Mouse (Mus musculus): Measurements from ENCODE around the gene Zxdc. TPM values are rescaled to one million over a fixed set of nuclear protein-coding genes. Genes with fewer than 3 reads are reported as not detected.

Zxdc gene
- polyA plus RNA-seq, 1 experiment from 2014 or later, result 6.5 TPM

GRCm38 (mm10) chr6:90435195-90435618 is 65.9 kb downstream of the Zxdc start:
- no peaks in the 10 kb centered on the region for H3K4me1 ChIP-seq
- H3K27ac ChIP-seq, result no peak overlapping the region
- no peaks in the 10 kb centered on the region for H3K27me3 ChIP-seq
- H3K4me2 ChIP-seq (replicated peaks), result no peak overlapping the region
- ATAC-seq (ENCODE audit: low FRiP score, low read depth), result peak; percentile 57; the same call in 1 of the 2 replicates
- no peaks in the 10 kb centered on the region for H3K36me3 ChIP-seq
- peaks cover 5% of the 10 kb centered on the region; the same call in 1 of the 2 replicates for H3K9me3 ChIP-seq
- H3K9ac ChIP-seq, result no peak overlapping the region
- H3K4me3 ChIP-seq, result no peak overlapping the region
- WGBS, result 18% methylated on average over 11 of the region's 11 CpGs

GRCm38 (mm10) chr6:90436192-90436907 is 67.1 kb downstream of the Zxdc start:
- Histone ChIP-seq H3K9ac (no peak overlapping the region), H3K9me3 (peaks cover 5% of the 10 kb centered on the region; the same call in 1 of the 2 replicates), H3K4me3 (no peak overlapping the region), H3K4me1 (no peaks in the 10 kb centered on the region), H3K27me3 (no peaks in the 10 kb centered on the region), H3K4me2 (replicated peaks) (no peak overlapping the region), H3K36me3 (no peaks in the 10 kb centered on the region), H3K27ac (no peak overlapping the region)
- ATAC-seq (ENCODE audit: low FRiP score, low read depth), result no peak
- 85% methylated on average over 10 of the region's 10 CpGs for WGBS

- Histone ChIP-seq H3K9me3 (peaks cover 5% of the 10 kb centered on the region; the same call in 1 of the 2 replicates), H3K27ac (no peak overlapping the region), H3K4me1 (no peaks in the 10 kb centered on the region), H3K4me3 (no peak overlapping the region), H3K9ac (no peak overlapping the region), H3K36me3 (no peaks in the 10 kb centered on the region), H3K27me3 (no peaks in the 10 kb centered on the region), H3K4me2 (replicated peaks) (no peak overlapping the region)
- WGBS, result 88% methylated on average over 3 of the region's 3 CpGs
- no peak for ATAC-seq (ENCODE audit: low FRiP score, low read depth)
These were observed 67.7 kb downstream of the Zxdc start for GRCm38 (mm10) chr6:90437041-90437440.

- H3K36me3 ChIP-seq, result no peaks in the 10 kb centered on the region
- H3K9ac ChIP-seq, result no peak overlapping the region
- no peak overlapping the region for H3K4me2 ChIP-seq (replicated peaks)
- H3K27me3 ChIP-seq, result no peaks in the 10 kb centered on the region
- H3K27ac ChIP-seq, result no peak overlapping the region
- no peak for ATAC-seq (ENCODE audit: low FRiP score, low read depth)
- no peaks in the 10 kb centered on the region for H3K4me1 ChIP-seq
- no peak overlapping the region for H3K4me3 ChIP-seq
- 54% methylated on average over 4 of the region's 4 CpGs for WGBS
- no peaks in the 10 kb centered on the region for H3K9me3 ChIP-seq
These were observed 77.6 kb downstream of the Zxdc start for GRCm38 (mm10) chr6:90446883-90447282.

DNA sequence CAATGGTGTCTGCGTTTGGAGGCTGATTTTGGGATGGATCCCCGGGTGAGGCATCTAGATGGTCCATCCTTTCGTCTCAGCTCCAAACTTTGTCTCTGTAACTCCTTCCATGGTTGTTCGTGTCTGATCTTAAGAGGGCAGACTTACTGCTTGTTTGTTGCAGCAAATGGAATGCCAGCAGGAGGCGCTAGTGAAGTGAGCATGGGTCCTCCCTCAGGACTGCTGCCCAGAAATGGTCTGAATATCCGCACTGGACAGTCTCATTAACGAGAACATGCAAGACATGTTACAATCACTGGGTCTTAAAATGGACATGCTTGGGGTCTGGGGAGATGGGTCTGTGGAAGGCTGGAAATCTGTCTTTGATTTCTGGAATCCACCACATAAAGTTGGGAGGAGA is 80.9 kb downstream of the Zxdc start:
- Histone ChIP-seq H3K4me1 (no peaks in the 10 kb centered on the region), H3K9ac (no peak overlapping the region), H3K9me3 (no peaks in the 10 kb centered on the region), H3K27me3 (no peaks in the 10 kb centered on the region), H3K4me2 (replicated peaks) (no peak overlapping the region), H3K36me3 (no peaks in the 10 kb centered on the region), H3K4me3 (no peak overlapping the region), H3K27ac (no peak overlapping the region)
- no peak for ATAC-seq (ENCODE audit: low FRiP score, low read depth)
- 28% methylated on average over 7 of the region's 7 CpGs for WGBS

GRCm38 (mm10) chr6:90450697-90451096 is 81.4 kb downstream of the Zxdc start:
- 74% methylated on average over 5 of the region's 5 CpGs for WGBS
- no peak overlapping the region for H3K27ac ChIP-seq

GRCm38 (mm10) chr6:90451512-90451911 is 82.2 kb downstream of the Zxdc start:
- ATAC-seq (ENCODE audit: low FRiP score, low read depth), result no peak
- Histone ChIP-seq H3K4me3 (no peak overlapping the region), H3K4me2 (replicated peaks) (no peak overlapping the region), H3K27ac (no peak overlapping the region), H3K4me1 (no peaks in the 10 kb centered on the region), H3K27me3 (no peaks in the 10 kb centered on the region), H3K9ac (no peak overlapping the region), H3K9me3 (no peaks in the 10 kb centered on the region), H3K36me3 (no peaks in the 10 kb centered on the region)
- WGBS, result 87% methylated on average over 5 of the region's 5 CpGs

More at GRCm38 (mm10) chr6:90450697-90451096, 81.4 kb downstream of the Zxdc start:
- Histone ChIP-seq H3K9ac (no peak overlapping the region), H3K4me2 (replicated peaks) (no peak overlapping the region), H3K36me3 (no peaks in the 10 kb centered on the region), H3K9me3 (no peaks in the 10 kb centered on the region), H3K27me3 (no peaks in the 10 kb centered on the region), H3K4me3 (no peak overlapping the region), H3K4me1 (no peaks in the 10 kb centered on the region)
- no peak for ATAC-seq (ENCODE audit: low FRiP score, low read depth)

DNA sequence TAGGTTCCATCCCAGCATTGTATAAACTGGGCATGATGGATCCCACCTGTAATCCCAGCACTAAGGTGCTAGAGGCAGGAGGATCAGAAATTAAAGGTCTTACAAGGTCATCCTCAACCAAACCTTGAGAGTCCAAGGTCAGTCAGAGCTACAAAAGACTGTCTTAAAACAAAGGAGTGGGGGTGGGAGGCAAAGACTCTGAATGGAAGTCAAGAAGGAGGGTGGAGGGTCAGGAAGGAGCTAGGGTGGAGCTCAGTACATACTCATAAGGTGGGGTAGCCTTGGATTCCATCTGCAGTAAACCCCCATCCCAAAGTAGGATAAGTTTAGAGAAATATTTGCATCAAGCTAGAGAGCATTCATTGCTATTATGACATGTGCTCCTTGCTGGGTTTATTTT is 83.3 kb downstream of the Zxdc start:
- H3K27me3 ChIP-seq, result no peaks in the 10 kb centered on the region
- H3K4me3 ChIP-seq, result no peak overlapping the region
- H3K9ac ChIP-seq, result no peak overlapping the region
- H3K9me3 ChIP-seq, result no peaks in the 10 kb centered on the region
- no peak overlapping the region for H3K4me2 ChIP-seq (replicated peaks)
- no peaks in the 10 kb centered on the region for H3K36me3 ChIP-seq
- no peak for ATAC-seq (ENCODE audit: low FRiP score, low read depth)
- H3K4me1 ChIP-seq, result no peaks in the 10 kb centered on the region
- H3K27ac ChIP-seq, result no peak overlapping the region

Other genes starting within 250 kb of the Zxdc start
- gene Vmn1r51, start 246.9 kb upstream of the Zxdc start, polyA plus RNA-seq (2015; fragmentation: Nextera tagmentation; extraction: Ambion mirVana), result not detected in 2 replicates
- not detected in 2 replicates for gene Vmn1r52, start 194.7 kb upstream of the Zxdc start, polyA plus RNA-seq (2015; fragmentation: Nextera tagmentation; extraction: Ambion mirVana)
- gene V1ra8, start 166.7 kb upstream of the Zxdc start, polyA plus RNA-seq (2015; fragmentation: Nextera tagmentation; extraction: Ambion mirVana), result not detected in 2 replicates
- gene Vmn1r53, start 145.1 kb upstream of the Zxdc start, polyA plus RNA-seq (2015; fragmentation: Nextera tagmentation; extraction: Ambion mirVana), result not detected in 2 replicates
- not detected in 2 replicates for gene Vmn1r54, start 123.2 kb upstream of the Zxdc start, polyA plus RNA-seq (2015; fragmentation: Nextera tagmentation; extraction: Ambion mirVana)
- not detected in 2 replicates for gene BC048671, start 68.3 kb upstream of the Zxdc start, polyA plus RNA-seq (2015; fragmentation: Nextera tagmentation; extraction: Ambion mirVana)
- 0.15 and 0.33 TPM in 2 replicates for gene Chst13, start 44.3 kb upstream of the Zxdc start, polyA plus RNA-seq (2015; fragmentation: Nextera tagmentation; extraction: Ambion mirVana)
- gene Uroc1, start 36.2 kb upstream of the Zxdc start, polyA plus RNA-seq (2015; fragmentation: Nextera tagmentation; extraction: Ambion mirVana), result 0.04 and 0.05 TPM in 2 replicates
- 0.37 and 0.59 TPM in 2 replicates for gene Cfap100, start 59.3 kb downstream of the Zxdc start, polyA plus RNA-seq (2015; fragmentation: Nextera tagmentation; extraction: Ambion mirVana)
- 5.0 and 5.1 TPM in 2 replicates for gene Klf15, start 93.1 kb downstream of the Zxdc start, polyA plus RNA-seq (2015; fragmentation: Nextera tagmentation; extraction: Ambion mirVana)
- gene Aldh1l1, start 116.9 kb downstream of the Zxdc start, polyA plus RNA-seq (2015; fragmentation: Nextera tagmentation; extraction: Ambion mirVana), result 2.0 and 2.4 TPM in 2 replicates
- gene Slc41a3, start 235.2 kb downstream of the Zxdc start, polyA plus RNA-seq (2015; fragmentation: Nextera tagmentation; extraction: Ambion mirVana), result 3.3 and 4.8 TPM in 2 replicates

Data from limb, embryonic 13.5 days (tissue).